Mouse (Mus musculus) forebrain, embryonic 15.5 days (tissue): Measurements from ENCODE around the gene Psmb1. TPM values are rescaled to one million over a fixed set of nuclear protein-coding genes. Genes with fewer than 3 reads are reported as not detected.

Experiments used
- ATAC-seq: fragments of 200-750 bp; cut with Nextera tagmentation; replicated peaks from 2 replicates; pipeline ENCODE4 v1.8.0; 2017; ENCODE audit warnings: mild to moderate bottlenecking, moderate TSS enrichment, moderate library complexity
- H3K27ac ChIP-seq: fragments of 300-500 bp; sonication (generic); replicated peaks from 2 replicates; pipeline ENCODE4 v1.5.1; 2015; ENCODE audit warnings: mild to moderate bottlenecking, inconsistent platforms
- H3K27me3 ChIP-seq: fragments of 300-500 bp; sonication (generic); 2 replicates; pipeline ENCODE4 v1.6.1; 2015; ENCODE audit warnings: inconsistent platforms
- H3K36me3 ChIP-seq: fragments of 300-500 bp; sonication (generic); 2 replicates; pipeline ENCODE4 v1.6.1; 2015; ENCODE audit warnings: mild to moderate bottlenecking, inconsistent platforms
- H3K4me1 ChIP-seq: fragments of 300-500 bp; sonication (generic); 2 replicates; pipeline ENCODE4 v1.6.1; 2015; ENCODE audit warnings: inconsistent platforms
- H3K4me2 ChIP-seq: fragments of 300-500 bp; sonication (generic); replicated peaks from 2 replicates; pipeline ENCODE4 v1.6.1; 2015; ENCODE audit warnings: mild to moderate bottlenecking, inconsistent platforms
- H3K4me3 ChIP-seq: fragments of 300-500 bp; sonication (generic); 2 replicates; pipeline ENCODE4 v1.5.1; 2015; ENCODE audit warnings: mild to moderate bottlenecking, inconsistent platforms
- H3K9ac ChIP-seq: fragments of 300-500 bp; sonication (generic); replicated peaks from 2 replicates; pipeline ENCODE4 v1.6.1; 2015; ENCODE audit warnings: mild to moderate bottlenecking, inconsistent platforms
- H3K9me3 ChIP-seq: fragments of 300-500 bp; sonication (generic); 2 replicates; pipeline ENCODE4 v1.6.1; 2016; ENCODE audit warnings: inconsistent platforms
- WGBS: fragments of 180-500 bp; shearing (Covaris S2); methylation state at CpG from one replicate; pipeline ENCODE4 v1.1.7; 2015; ENCODE audit warnings: mixed read lengths; 5-methylcytosine and 5-hydroxymethylcytosine counted together
- polyA plus RNA-seq: library from polyadenylated mRNA; unstranded; fragments of >200 nt; fragmentation: Nextera tagmentation; extraction: Ambion mirVana; gene quantifications from 2 replicates; pipeline ENCODE4 v1.2.1, GENCODE M21; 2015

Psmb1 gene
- polyA plus RNA-seq, 1 experiment from 2014 or later, result 238 TPM

- peaks cover 72% of the 10 kb centered on the region for H3K36me3 ChIP-seq
Measured at GRCm38 (mm10) chr17:15429451-15429850, 70.1 kb downstream of the Psmb1 start.

DNA sequence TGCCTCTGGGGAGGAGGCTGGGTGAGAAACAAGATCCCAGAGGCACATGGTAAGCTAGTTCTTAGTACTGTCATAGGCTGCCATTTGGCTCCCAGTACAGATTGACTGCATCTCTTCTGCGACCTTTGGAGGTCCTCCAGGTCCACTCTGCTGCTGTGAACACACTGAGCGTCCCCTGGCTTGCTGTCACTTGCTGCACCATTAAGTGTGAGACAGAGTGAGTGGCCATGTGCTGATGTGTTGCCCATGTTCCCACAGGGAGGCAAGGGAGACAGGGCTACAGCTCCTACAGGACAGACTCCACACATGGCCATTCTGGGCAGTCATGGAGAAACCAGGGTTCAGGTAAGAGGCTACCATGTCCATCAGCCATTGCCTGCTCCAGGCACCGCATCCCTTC is 73.6 kb downstream of the Psmb1 start:
- no peak overlapping the region for H3K4me2 ChIP-seq
- no peak for ATAC-seq
- 95% methylated on average over 3 of the region's 3 CpGs for WGBS
- H3K4me1 ChIP-seq, result peaks cover 4% of the 10 kb centered on the region; the same call in 1 of the 2 replicates
- H3K27ac ChIP-seq, result no peak overlapping the region
- H3K36me3 ChIP-seq, result peaks cover 78% of the 10 kb centered on the region
- H3K9ac ChIP-seq, result no peak overlapping the region
- H3K9me3 ChIP-seq, result no peaks in the 10 kb centered on the region
- no peak overlapping the region for H3K4me3 ChIP-seq
- no peaks in the 10 kb centered on the region for H3K27me3 ChIP-seq

More at GRCm38 (mm10) chr17:15429451-15429850, 70.1 kb downstream of the Psmb1 start:
- H3K27me3 ChIP-seq, result no peaks in the 10 kb centered on the region
- H3K9ac ChIP-seq, result no peak overlapping the region
- H3K27ac ChIP-seq, result no peak overlapping the region
- H3K9me3 ChIP-seq, result no peaks in the 10 kb centered on the region
- H3K4me2 ChIP-seq, result no peak overlapping the region
- H3K4me3 ChIP-seq, result no peak overlapping the region
- WGBS, result 80% methylated on average over 6 of the region's 6 CpGs
- no peak for ATAC-seq
- H3K4me1 ChIP-seq, result no peaks in the 10 kb centered on the region

Other genes with a start within 250 kb of the Psmb1 start
- 34.6 and 35.9 TPM in 2 replicates for gene Dll1, start 122.9 kb downstream of the Psmb1 start, polyA plus RNA-seq
- gene Fam120b, start 103.5 kb downstream of the Psmb1 start, polyA plus RNA-seq, result 47.8 and 48.6 TPM in 2 replicates
- gene Tbp, start 137 bp upstream of the Psmb1 start, polyA plus RNA-seq, result 69.3 and 71.3 TPM in 2 replicates
- 60.0 and 64.7 TPM in 2 replicates for gene Pdcd2, start 27.6 kb upstream of the Psmb1 start, polyA plus RNA-seq
- gene Prdm9, start 64.6 kb upstream of the Psmb1 start, polyA plus RNA-seq, result 1.4 and 2.2 TPM in 2 replicates
- gene Chd1, start 205.2 kb upstream of the Psmb1 start, polyA plus RNA-seq, result 23.4 and 26.6 TPM in 2 replicates